Mouse (Mus musculus) ovary, adult 10 weeks (tissue): ENCODE measurements around the gene Usp43. TPM values are rescaled to one million over a fixed set of nuclear protein-coding genes. Genes with fewer than 3 reads are reported as not detected.

Experiments used
- polyA plus RNA-seq: library from polyadenylated mRNA; stranded (reverse); fragments of 350-450 nt; fragmentation: Illumina TruSeq; extraction: RNeasy Lipid Tissue Mini Kit (QIAGEN cat#74804); gene quantifications from one replicate; pipeline ENCODE4 v1.2.3, GENCODE M21; 2014

Usp43 gene
- 0.66 TPM for polyA plus RNA-seq

GRCm38 (mm10) chr11:67921827-67922754 is at the start of gene Usp43:
TSS of gene Usp43 (minus strand) at chr11:67922153.

GRCm38 (mm10) chr11:67965905-67966878 is 44.2 kb upstream of the Usp43 start, which contains the start of gene Stx8:
TSS of gene Stx8 (plus strand) at chr11:67966193.

GRCm38 (mm10) chr11:67965242-67965883 is 43.4 kb upstream of the Usp43 start, which contains the start of gene Cfap52:
TSS of gene Cfap52 (minus strand) at chr11:67965651.

Other genes with a start within 250 kb of the Usp43 start
- not detected for gene Rcvrn, start 226.8 kb downstream of the Usp43 start, polyA plus RNA-seq
- gene Glp2r, start 151.0 kb downstream of the Usp43 start, polyA plus RNA-seq: not detected
- not detected for gene Gsg1l2, start 147.5 kb downstream of the Usp43 start, polyA plus RNA-seq
- not detected for gene Dhrs7c, start 124.0 kb downstream of the Usp43 start, polyA plus RNA-seq
- gene Cfap52, start 43.5 kb upstream of the Usp43 start, polyA plus RNA-seq: 2.0 TPM
- 21.2 TPM for gene Stx8, start 44.0 kb upstream of the Usp43 start, polyA plus RNA-seq